Mouse (Mus musculus) frontal cortex, postnatal 14 days (tissue): Measurements from ENCODE around the gene Fam163b.

Experiments
- DNase-seq, 2 experiments: peaks; one replicate each; pipeline ENCODE4 v3.0.0; 2022; ENCODE audit warnings: low spot score in 2 of 2

Fam163b gene

DNA sequence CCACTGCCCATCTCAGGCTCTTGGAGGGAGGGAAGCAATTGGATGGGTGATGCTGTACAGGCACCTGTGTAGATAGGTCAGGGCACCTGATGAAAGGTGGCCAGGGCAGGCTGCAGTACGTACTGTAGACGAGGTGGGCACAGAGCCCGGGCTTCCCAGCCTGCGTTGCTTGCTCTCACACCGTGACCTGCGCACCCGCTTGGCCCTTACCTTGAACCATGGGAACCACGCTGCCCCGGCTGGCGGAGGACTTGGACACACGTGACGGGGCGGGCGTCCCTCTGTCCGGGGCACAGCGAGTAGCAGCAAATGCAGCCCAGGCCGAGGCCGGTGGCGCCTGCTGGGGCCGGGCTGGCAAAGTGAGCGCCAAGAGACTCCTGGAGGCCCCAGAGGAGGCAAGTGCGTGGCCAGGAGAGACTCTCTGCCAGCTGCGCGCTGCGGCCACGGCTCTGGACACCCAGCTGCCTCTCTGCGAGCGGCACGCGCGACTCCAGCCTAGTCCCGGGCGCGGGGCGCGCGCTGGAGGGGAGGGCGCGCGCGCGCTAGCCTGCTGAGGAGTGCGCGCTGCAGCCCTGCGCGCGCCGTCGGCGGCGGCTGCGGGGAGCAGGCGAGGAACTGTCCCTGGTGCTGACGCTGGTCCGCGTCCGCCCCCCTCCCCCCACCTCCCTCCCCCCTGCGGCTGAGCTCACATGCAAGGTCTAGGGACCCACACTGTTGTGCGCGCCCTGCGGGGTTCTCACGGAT, at the start of gene Fam163b:
Gene Fam163b (minus strand): TSS at position 542 of the 744 bp plus-strand sequence.
- DNase-seq = no peak

DNA sequence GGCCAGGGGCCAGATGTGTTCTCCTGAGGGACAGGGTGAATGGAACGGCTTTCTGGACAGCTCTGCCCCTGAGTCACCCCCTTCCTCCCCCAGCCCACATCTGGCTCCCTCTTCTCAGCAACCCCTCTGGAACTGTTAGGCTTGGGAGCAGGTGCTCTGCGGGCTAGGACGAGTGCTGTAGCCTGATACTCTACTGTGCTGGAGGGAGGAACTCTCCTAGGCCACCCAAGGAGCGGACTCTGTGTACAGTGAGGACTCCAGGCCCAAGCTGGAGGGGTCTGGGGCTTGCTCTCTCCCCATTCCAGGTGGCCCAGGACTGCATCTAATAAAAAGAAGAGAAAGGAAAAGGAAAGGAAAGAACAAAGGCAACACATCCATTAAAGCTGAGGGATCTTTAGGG, 47.7 kb upstream of the Fam163b start:
- DNase-seq = no peak

DNA sequence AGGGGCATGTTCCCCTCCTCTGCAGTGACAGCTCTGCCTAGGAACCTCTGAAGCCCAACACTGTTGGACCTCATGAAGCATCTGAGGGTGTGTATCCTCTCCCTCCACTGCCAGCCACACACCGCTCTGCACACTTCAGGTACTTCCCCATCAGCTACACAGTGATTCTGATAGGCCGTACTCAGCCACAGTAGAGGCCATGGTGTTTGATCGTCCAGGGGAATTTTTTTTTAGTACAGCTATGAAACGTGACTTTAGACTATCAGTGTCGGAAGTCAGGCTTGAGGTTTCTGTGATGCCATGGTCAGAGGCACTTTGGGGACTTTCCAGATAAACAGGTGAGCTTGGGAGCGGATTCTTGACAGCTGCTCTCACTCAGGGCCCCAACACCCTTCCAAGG, 45.2 kb upstream of the Fam163b start:
- DNase-seq = no peak

DNA sequence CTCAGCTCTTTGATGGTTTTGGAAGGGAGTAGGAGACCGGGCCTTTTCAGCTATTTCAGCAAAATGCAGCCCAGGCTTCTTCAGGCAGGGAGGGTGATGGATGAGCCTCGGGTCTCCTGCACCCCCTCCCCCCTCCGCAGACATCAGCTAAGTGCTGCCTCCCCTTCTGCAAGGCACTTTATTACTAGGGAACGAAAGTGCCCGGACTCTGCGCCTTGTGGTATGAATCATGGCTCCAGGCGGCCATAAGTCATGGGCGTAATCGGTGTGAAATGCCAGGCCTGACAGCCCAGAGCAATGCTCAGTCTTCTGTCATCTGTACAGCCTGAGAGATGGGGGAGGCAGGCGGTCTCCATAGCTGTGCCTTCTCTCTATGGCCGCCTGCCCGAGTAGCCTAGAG, 41.4 kb upstream of the Fam163b start:
- no peak for DNase-seq

DNA sequence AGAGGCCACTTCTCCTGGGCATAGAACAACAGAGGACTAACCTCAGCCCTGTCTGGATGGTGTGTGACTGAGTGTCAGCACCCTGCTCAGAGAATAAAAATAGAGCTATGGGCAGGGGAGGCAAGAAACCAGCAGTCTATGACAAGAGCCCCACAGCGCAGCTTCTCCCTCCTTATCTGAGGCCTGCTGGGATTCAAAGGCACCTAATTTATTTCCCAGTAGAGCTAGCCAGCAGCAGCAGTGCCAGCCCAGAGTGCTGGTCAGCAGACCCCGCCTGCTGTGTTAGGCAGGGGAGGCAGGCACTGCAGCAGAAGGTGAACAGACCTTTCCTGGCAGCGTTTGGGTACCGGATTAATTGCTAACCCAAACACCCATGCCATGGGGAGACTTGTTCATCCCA, 39.6 kb upstream of the Fam163b start:
- DNase-seq = no peak

DNA sequence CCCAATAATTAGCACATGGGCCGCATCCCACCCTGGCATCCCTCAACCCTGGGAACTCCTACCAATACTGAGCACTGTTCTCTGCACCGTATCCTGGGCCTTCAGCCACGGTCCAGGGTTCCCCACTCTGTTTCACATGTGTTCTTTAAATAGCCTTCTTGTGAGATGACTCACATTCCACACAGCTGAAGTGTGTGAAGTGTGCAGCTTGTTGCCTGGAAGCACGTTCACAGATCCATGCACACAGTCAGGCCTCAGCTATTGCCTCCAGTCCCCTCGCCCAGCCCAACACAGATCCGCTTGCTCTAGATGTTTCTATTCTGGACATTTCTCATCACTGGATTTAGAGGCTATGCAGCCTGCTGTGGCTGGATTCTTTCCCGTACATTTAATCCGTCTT, 36.8 kb upstream of the Fam163b start:
- DNase-seq = peak in 1 of 2 experiments; percentile 53

DNA sequence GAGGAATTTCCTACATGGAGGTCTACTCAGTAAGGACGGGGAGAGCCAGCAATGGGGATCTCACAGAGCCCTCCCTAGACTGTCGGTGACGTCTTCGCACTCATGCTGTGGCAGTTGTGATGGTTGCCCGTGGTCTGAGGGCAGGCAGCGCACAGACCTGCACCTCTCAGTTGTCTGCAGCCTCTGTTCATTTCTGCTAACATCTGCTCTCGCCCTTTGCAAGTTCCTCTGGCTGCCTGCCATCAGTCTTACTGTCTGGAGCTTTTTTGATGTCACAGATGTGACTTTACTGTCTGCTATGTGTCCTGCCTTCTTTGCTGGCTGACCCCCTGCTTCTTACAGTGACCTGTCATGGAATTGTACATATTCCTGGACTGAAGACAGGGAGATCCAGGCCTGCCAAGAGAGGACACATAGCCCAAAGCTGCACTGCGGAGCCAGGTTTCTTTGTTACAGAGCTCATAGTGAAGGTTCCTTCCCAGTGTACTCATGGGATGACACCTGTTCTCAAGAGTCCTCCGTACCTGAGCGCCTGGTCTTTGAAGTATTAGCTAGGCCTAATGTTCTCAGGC, 33.5 kb upstream of the Fam163b start:
- DNase-seq = no peak

DNA sequence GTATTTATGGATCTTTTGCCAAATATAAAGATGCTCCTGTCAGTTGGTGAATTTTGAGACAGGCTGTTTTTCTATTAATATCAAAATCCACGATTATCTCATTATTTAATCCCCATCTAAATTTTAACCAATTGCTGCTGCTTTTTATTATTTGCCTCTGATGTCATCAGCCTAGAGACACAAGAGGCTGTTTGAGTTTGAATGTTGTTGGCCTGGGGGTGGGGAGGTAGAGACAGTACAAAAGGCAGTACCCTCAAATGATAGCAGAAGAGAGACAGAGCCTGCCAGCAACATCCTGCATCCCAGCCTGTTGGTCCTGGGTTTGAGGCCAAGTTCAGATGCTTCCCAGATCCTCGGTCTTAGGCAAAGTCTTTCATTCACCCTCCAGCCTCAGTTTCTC, 32.0 kb upstream of the Fam163b start:
- DNase-seq = no peak

DNA sequence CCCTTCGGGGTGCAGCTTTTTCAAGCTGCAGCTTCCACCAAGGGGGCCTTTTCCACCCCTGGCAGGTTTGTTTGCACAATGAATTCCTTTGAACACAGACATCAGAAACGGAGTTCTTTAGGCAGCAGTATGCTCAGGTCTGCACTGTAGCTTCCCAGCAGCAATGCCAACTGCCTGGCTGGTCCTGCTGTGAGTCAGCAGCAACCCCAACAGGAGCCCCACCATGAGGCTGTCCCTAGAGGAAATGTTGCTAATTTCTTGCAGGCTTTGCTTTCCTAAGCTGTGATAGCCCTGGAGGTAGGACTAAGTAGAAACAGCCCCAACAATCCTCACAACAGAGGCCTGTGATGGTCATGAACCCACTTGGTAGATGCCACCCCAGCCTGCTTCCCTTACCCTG, 24.7 kb upstream of the Fam163b start:
- no peak for DNase-seq

DNA sequence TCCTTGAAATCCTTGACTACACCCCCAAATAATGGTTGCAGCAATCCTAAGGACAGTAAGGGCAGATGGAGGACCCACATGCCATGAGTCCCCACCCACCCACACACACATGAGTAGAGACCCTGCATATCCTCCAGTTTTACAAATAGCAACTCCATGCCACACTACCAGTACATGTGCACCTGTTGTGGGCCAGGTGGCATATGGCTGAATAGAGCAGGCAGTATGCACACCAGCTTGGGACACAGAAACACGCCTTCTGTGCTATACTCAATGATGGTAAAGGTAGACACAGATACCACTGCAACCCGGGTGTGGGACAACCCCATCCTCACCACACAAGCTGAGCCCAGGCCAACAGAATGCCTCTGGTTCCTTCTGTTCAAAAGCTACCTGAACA, 23.8 kb upstream of the Fam163b start:
- DNase-seq = no peak

DNA sequence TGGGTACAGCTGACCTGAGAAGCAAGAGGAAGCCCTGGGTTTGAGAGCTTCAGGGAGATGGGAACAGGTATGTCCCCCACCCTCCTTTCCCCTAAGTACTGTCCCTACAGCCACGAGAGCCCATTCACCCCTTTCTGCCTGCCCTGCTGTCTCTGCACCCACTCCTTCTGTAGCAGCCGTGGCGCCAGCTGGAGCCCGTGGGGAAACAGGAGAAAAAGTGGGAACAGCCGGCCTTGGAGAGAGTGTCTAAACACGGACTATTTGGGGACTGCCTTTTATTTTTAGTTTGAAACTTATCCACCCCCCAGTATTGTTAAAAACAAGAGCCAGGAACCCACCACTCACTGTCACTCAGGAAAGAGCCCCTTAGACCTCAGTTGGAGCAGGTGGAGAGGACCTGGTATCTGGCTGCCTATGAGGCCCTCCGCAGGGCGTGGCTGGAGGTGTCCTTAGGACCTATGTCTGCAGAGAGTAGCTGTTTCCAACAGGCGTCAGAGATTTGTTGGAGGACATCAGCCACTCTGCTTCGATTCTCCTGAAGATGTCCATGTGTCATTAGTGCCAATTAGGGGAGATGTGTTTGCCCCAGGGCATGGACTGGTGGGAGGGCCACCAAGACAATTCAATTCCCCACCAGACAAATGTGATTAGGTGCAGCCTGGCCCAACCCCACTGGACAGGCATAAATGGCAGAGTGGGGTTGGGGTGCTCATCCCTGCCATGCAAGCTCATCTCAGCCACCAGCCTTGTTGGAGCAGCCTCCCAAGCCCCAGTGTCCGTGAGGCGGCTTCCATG, 22.7 kb upstream of the Fam163b start, which contains the start of gene Dbh:
Gene Dbh (plus strand): TSS at position 438 of the 795 bp plus-strand sequence.
- DNase-seq = peak; percentile 58 to 63

DNA sequence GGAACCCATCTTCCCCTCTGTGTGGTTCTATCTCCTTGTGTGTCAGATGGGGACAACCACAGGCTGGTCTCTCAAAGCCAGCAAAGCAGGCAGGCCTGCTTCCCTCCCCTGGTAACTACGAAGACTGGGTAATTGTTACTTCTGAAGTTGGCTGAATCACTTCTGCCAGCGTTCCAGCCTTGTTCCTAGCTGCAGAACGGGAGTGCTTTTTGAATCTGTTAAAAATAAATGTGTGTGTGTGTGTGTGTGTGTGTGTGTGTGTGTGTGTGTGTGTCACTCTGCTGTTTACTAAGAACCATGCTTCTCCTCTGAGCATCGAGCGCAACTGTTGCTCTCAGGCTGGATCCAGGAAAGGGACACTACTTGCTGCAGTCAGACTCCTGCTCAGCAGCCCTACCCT, 21.6 kb upstream of the Fam163b start:
- DNase-seq = peak in 1 of 2 experiments; percentile 56

DNA sequence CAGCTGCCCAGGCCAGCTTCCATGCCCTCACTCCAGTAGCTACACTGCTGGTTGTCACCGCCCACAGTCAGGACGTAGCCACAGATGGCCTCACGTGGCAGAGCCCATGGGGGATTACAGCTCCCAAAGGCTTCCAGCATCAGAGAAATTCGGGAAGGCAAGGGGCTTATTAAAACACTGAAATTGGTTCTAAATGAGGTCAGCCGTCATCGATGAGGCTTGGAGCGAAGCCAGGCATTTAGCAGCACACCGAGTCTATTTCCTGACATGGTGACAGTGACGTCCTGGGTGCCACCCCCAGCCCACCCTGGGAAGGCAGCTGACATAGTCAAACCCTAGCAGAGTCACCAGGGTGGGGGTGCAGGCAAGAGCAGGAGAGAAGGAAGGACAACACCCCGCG, 20.4 kb upstream of the Fam163b start:
- DNase-seq = no peak

DNA sequence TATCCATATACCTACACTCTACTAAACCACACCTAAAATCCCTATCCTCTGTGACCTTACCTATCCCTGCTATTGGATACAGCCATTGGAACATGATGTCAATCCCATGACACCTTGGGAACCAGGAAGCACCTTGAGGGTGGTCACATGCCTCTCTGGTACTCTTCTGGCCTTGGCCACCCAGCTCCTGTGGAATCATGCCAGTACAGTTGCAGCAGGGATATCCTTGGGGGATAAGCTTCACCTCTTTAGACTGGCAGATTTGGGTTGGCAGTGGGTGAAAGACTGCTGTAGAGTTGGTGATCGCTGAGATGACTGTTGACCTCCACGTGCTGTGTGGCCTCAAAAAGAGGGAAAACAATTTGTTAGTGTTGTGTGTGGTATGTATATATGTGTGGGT, 19.2 kb upstream of the Fam163b start:
- DNase-seq = no peak

DNA sequence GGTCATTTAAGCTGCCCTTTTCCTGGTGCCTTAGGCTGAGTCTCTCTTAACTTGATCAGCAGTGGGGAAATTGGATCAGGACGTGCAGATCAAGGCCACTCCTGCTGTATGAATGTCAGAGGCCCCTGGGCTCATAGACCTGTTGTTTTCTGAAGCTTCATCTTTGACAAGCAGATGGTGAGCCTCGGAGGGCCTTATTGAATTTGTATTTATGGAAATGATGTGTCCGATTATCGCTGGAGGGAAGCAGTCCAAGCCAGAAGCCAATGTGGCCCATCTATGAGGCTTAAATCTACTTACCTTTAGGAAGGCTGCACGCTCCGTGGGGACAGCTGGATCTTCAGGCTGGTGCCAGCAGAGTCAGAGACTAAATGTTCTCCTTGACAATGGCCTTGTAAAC, 14.3 kb upstream of the Fam163b start:
- no peak for DNase-seq

DNA sequence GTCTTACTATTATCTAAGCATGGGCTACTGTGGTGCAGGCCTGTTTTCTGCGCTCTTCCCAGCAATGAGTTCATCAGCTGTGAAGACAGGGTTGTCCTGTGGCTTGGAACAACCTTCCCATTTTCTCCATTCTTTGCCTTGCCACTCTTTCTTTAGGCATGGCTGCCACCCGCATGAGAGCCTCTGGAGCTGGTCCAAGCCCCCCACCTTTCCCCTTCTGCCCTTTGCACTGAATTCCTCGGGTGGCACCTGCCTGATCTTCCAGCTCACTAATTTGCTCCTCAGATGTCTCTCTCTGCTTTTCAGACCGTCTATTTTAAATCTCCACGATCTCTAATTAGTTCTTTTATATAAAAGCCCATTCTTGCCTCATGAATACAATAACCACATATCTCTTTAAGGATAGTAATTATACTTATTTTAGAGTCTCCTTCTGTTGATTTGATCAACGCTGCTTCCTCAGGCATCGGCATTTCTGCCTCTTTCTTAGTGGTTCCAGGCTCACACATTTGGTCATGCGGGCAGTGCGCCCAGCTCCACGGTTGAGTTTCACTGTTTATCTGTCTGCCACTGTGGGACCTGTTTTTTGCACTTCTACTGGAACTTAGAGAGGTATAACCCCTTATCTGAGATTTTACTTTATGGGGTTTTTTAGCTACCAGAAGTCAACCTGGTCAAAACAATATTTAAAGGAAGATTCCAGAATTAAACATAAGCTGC, 12.3 kb upstream of the Fam163b start:
- no peak for DNase-seq

DNA sequence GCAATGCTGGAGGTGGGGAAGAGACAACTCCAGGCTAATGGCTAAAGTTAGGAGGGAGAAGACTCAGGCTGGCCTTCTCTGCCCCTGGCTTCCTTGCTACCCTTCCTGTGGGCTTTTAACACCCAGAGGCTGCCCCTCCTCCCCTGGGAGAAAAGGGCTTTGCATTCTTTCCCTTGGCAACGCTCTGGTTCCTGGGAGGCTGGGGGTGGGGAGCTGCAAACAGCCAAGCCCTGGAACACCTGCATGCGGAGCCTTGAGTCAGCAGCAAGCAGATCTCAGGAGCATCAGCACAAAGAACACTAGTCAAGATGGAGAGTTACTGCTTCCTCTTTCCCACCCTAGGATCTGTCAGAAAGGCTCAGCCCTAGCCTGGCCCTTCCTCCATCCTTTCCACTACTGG, 7.2 kb upstream of the Fam163b start:
- no peak for DNase-seq

DNA sequence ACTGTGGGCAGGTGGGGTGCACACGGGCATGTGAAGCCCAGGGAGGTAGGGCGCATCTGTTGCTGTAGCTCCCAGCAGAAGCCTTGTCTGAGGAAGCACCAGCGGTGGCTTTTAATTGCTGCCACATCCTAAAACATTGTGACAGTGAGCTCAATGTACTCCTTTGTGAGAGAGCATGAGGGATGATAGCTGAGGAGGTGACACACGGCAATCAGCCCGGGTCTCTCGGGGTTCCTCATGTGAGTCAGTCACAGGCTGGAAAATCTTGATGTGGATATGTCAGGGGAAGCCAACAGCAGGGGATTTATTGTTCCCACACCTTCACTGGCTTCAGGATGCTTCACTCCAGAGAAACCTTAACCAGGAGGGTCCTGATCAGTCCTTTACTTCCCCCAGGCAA, 4.5 kb upstream of the Fam163b start:
- DNase-seq = no peak

DNA sequence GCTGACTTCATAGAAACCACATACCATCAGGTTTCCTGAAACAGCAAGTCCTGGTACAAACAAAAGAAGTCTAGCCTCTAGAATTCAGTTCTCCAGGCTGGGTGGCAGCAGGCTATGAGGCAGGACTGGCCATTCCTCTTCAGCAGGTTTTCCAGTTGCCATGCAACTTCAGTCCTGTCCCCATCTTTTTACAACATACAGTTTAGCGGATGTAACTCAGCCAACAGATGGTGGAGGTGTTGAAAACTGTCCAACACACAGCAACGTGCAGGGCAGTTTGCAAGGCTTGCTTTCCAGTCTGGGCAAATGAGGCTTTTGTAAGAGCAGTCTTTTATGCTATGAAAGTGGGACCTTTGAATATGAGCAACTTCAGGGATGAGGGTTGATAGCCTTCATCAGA, 2.7 kb upstream of the Fam163b start:
- no peak for DNase-seq

DNA sequence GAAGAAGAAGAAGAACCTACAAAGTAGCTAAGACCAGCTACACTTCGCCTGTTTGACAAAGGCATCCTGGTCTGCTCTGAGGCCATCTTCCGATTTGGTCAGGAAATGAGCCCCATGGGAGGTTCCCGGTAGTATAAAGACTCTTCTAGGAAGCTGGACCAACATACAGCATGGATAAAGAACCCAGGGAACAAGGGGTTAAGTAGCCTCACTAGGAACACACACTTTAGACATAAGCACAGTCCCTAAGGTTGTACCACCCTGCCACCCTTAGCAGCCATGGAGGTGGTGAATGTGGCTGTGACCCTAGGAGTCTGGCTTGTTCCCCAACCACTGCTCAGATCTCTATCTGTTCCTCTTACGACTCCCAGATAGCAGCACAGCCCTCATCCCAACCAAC, 3.9 kb downstream of the Fam163b start:
- no peak for DNase-seq

DNA sequence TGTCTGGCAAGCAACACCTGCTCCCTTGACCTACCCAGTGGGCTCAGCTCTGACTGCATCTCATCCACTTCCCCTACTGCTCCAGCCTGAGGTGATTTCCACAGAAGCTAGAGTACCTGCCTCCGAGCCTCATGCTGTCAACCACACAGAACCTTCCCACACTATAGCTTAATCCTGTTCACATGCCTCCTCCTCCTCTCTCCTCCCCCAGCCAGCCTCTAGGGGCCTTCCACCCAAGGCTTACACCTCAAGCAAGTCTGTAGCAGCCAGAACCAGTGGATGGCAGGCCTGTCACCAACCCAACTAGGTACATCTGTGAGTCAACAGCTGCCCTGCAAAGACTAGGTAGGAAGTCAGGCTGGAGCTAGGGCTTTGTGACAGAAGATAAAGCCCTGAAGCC, 5.5 kb downstream of the Fam163b start:
- no peak for DNase-seq

DNA sequence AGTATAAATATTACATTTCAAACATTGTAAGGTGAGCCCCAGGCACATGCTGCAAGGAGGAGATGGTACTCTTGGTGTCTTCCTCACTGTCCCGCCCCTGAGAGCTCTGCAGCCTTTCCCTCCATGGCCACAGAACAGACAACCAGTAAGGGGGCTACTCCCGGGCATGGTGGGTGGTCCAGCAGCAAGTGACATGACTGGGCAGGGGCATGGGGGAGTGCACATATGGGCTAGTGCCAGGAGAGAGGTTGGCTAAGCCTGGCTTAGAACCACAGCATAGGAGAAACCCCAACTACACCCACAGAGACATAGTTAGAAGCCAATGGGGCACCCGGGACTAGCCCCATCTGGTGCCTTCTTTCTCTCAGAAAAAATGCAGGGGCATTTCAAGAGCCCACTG, 6.0 kb downstream of the Fam163b start:
- DNase-seq = no peak
